Mouse (Mus musculus) limb, embryonic 14.5 days (tissue): ENCODE measurements around the gene Pkhd1. TPM values are rescaled to one million over a fixed set of nuclear protein-coding genes. Genes with fewer than 3 reads are reported as not detected.

Experiments used
- ATAC-seq: fragments of 200-750 bp; cut with Nextera tagmentation; 2 replicates; pipeline ENCODE4 v1.8.0; 2017; ENCODE audit warnings: low read depth, moderate number of reproducible peaks, moderate TSS enrichment; ENCODE audit not compliant: low FRiP score
- DNase-seq: peaks from one replicate; pipeline ENCODE4 v3.0.0-alpha.2; 2015; ENCODE audit warnings: low spot score
- H3K27ac ChIP-seq: fragments of 300-500 bp; sonication (generic); replicated peaks from 2 replicates; pipeline ENCODE4 v1.5.1; 2014; ENCODE audit warnings: low read depth, mild to moderate bottlenecking, low read length, moderate library complexity, mixed read lengths
- H3K27me3 ChIP-seq: fragments of 300-500 bp; sonication (generic); 2 replicates; pipeline ENCODE4 v1.6.1; 2014; ENCODE audit warnings: low read length, mixed read lengths; ENCODE audit not compliant: control insufficient read depth, insufficient read depth
- H3K36me3 ChIP-seq: fragments of 300-500 bp; sonication (generic); 2 replicates; pipeline ENCODE4 v1.6.1; 2014; ENCODE audit warnings: mild to moderate bottlenecking, low read length, moderate library complexity, mixed read lengths; ENCODE audit not compliant: control insufficient read depth, insufficient read depth
- H3K4me1 ChIP-seq: fragments of 300-500 bp; sonication (generic); 2 replicates; pipeline ENCODE4 v1.6.1; 2014; ENCODE audit warnings: antibody characterized with exemption, low read length, mixed read lengths; ENCODE audit not compliant: control insufficient read depth, insufficient read depth
- H3K4me2 ChIP-seq: fragments of 300-500 bp; sonication (generic); replicated peaks from 2 replicates; pipeline ENCODE4 v1.6.1; 2014; ENCODE audit warnings: low read depth, mild to moderate bottlenecking, low read length, moderate library complexity; ENCODE audit not compliant: severe bottlenecking
- H3K4me3 ChIP-seq: fragments of 300-500 bp; sonication (generic); replicated peaks from 2 replicates; pipeline ENCODE4 v1.5.1; 2014; ENCODE audit warnings: low read length
- H3K9ac ChIP-seq: fragments of 300-500 bp; sonication (generic); 2 replicates; pipeline ENCODE4 v1.6.1; 2014; ENCODE audit warnings: mild to moderate bottlenecking, low read depth, low read length, moderate library complexity; ENCODE audit not compliant: severe bottlenecking
- H3K9me3 ChIP-seq: fragments of 300-500 bp; sonication (generic); 2 replicates; pipeline ENCODE4 v1.6.1; 2016; ENCODE audit warnings: low read length; ENCODE audit not compliant: control insufficient read depth
- POLR2A ChIP-seq: fragments of 200-500 bp; IDR thresholded peaks from 2 replicates; pipeline ENCODE4 v1.8.0; 2012; ENCODE audit warnings: inconsistent platforms, mild to moderate bottlenecking, moderate library complexity, borderline replicate concordance; ENCODE audit not compliant: insufficient read depth, insufficient read length; ENCODE audit errors: extremely low read depth
- WGBS: fragments of 180-500 bp; shearing (Covaris S2); extraction: QIAGEN DNeasy Blood & Tissue Kit; methylation state at CpG from one replicate; pipeline ENCODE4 v1.1.7; 2014; 5-methylcytosine and 5-hydroxymethylcytosine counted together
- polyA plus RNA-seq, 2 experiments: library from polyadenylated mRNA; depleted of rRNA in 1 of 2; stranded (reverse) in 1 of 2; unstranded in 1 of 2; fragments of >200 nt; fragmentation: Nextera tagmentation in 1 of 2; extraction: Ambion mirVana in 1 of 2; gene quantifications; 2 replicates each; pipeline versions ENCODE4 v1.2.1 to v1.2.3; 2012 to 2014

Pkhd1 gene
- polyA plus RNA-seq, 2 experiments, result 0.25 to 0.32 TPM

GRCm38 (mm10) chr1:20150016-20150415 is 467.8 kb downstream of the Pkhd1 start:
- WGBS, result 68% methylated on average over 2 of the region's 2 CpGs

GRCm38 (mm10) chr1:20136205-20136604 is 481.7 kb downstream of the Pkhd1 start:
- Histone ChIP-seq H3K4me2 (no peak overlapping the region), H3K4me1 (0 out of 2 replicates have a peak, but pooled peaks cover 8% of the 10 kb centered on the region), H3K9me3 (no peaks in the 10 kb centered on the region), H3K4me3 (no peak overlapping the region), H3K27me3 (no peaks in the 10 kb centered on the region), H3K36me3 (no peaks in the 10 kb centered on the region), H3K27ac (no peak overlapping the region), H3K9ac (no peak overlapping the region)
- TF ChIP-seq POLR2A, result no peak
- DNase-seq, result no peak
- WGBS, result 49% methylated on average over 3 of the region's 3 CpGs
- ATAC-seq, result no peak

More at GRCm38 (mm10) chr1:20150016-20150415, 467.8 kb downstream of the Pkhd1 start:
- no peaks in the 10 kb centered on the region for H3K9me3 ChIP-seq
- no peaks in the 10 kb centered on the region for H3K27me3 ChIP-seq
- H3K4me1 ChIP-seq, result no peaks in the 10 kb centered on the region
- H3K9ac ChIP-seq, result no peak overlapping the region
- DNase-seq, result no peak
- H3K4me3 ChIP-seq, result no peak overlapping the region
- no peak overlapping the region for H3K27ac ChIP-seq
- no peak overlapping the region for H3K4me2 ChIP-seq
- no peaks in the 10 kb centered on the region for H3K36me3 ChIP-seq
- no peak for ATAC-seq
- no peak for TF ChIP-seq POLR2A

DNA sequence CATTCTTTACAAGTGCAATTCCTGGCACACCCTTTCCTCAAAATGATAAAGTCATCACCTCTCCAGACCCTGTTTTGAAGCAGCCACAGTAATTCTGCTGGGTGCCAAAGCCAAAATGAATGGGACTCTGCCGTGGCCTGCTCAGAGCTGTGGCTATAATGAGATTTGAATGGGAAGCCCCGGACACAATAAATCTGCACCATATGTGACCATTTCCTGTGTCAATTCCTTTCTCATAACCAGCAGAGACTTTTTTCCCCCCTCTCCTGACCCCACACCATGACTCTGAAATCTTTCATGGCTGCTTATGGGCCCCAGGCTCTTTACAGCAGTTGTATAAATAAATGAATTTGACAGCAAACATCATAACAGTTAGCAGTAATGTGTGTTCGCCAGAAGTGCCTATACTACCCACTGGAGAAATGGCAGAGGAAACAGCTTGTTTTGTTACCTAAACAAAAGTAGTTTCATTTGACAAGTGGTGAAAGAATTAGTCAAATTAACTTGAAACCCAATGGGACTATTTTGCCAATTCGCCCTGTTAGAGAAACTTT is 482.7 kb downstream of the Pkhd1 start:
- H3K27ac ChIP-seq, result no peak overlapping the region
- H3K9ac ChIP-seq, result no peak overlapping the region
- H3K4me1 ChIP-seq, result 0 out of 2 replicates have a peak, but pooled peaks cover 8% of the 10 kb centered on the region
- H3K27me3 ChIP-seq, result no peaks in the 10 kb centered on the region
- H3K9me3 ChIP-seq, result no peaks in the 10 kb centered on the region
- ATAC-seq (no peak), DNase-seq (peak; percentile 8)
- no peak overlapping the region for H3K4me2 ChIP-seq
- no peaks in the 10 kb centered on the region for H3K36me3 ChIP-seq
- H3K4me3 ChIP-seq, result no peak overlapping the region
- WGBS, result 9% methylated on average over 4 of the region's 4 CpGs
- TF ChIP-seq POLR2A, result no peak

- TF ChIP-seq POLR2A, result no peak
- WGBS, result 87% methylated on average over 4 of the region's 4 CpGs
These were observed 484.2 kb downstream of the Pkhd1 start for GRCm38 (mm10) chr1:20133636-20134035.

DNA sequence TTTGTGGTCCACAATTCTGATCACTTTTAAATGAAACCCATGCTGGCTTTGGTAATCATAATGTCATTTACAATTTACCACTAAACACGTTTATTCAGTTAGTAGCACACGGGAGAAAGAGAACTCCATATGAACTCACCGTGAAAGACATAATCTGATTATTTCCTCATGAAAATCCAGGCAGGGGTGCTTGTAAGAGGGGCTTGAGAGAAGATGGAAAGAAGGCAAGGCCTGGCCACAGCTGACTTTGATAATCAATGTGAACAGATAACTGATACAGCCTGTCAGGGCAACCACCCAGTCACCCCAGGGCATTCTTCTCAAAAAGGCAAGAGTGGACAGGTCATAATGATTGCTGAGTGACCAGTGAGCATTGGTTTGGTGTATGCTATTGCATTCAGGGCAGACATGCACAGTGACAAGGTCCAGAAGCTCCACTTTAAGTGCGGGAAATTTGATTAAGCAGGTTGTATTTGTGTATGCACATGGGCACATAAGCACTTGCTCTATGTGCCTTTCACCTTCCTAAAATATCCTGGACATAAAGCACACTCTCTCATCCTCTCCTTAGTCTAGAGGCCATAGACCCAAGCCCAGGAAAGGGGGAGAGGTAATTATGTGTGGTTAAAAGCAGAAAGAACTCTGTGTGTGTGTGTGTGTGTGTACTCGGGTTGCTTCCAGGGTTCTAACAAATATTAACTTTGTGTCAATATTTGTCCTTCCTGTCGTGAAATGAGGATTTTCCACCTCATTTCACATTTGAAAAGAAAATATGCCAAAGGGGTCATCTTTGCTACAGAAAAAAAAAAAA is 485.9 kb downstream of the Pkhd1 start:
- no peaks in the 10 kb centered on the region for H3K27me3 ChIP-seq
- no peaks in the 10 kb centered on the region for H3K36me3 ChIP-seq

More at GRCm38 (mm10) chr1:20133636-20134035, 484.2 kb downstream of the Pkhd1 start:
- H3K36me3 ChIP-seq, result no peaks in the 10 kb centered on the region
- no peak overlapping the region for H3K9ac ChIP-seq
- DNase-seq (no peak), ATAC-seq (no peak)
- no peak overlapping the region for H3K27ac ChIP-seq
- no peaks in the 10 kb centered on the region for H3K9me3 ChIP-seq
- H3K4me3 ChIP-seq, result no peak overlapping the region
- no peak overlapping the region for H3K4me2 ChIP-seq
- H3K27me3 ChIP-seq, result no peaks in the 10 kb centered on the region
- 0 out of 2 replicates have a peak, but pooled peaks cover 8% of the 10 kb centered on the region for H3K4me1 ChIP-seq

More for the DNA sequence above, 485.9 kb downstream of the Pkhd1 start:
- H3K4me2 ChIP-seq, result no peak overlapping the region
- no peak overlapping the region for H3K27ac ChIP-seq
- no peak overlapping the region for H3K4me3 ChIP-seq
- no peaks in the 10 kb centered on the region for H3K9me3 ChIP-seq
- DNase-seq (no peak), ATAC-seq (no peak)
- 38% methylated on average over 6 of the region's 6 CpGs for WGBS
- no peak overlapping the region for H3K9ac ChIP-seq
- no peak for TF ChIP-seq POLR2A
- H3K4me1 ChIP-seq, result 0 out of 2 replicates have a peak, but pooled peaks cover 8% of the 10 kb centered on the region
